Mouse (Mus musculus): ENCODE data around the gene Tbx2. TPM values are rescaled to one million over a fixed set of nuclear protein-coding genes. Genes with fewer than 3 reads are reported as not detected.

Tbx2 gene
- polyA plus RNA-seq, 1 experiment = 1.5 TPM

- no peaks in the 10 kb centered on the region for H3K36me3 ChIP-seq (ENCODE audit: control insufficient read depth, insufficient read depth)
- TF ChIP-seq CEBPB (IDR thresholded peaks at IDR 0.05; ENCODE audit: low read depth) (no peak), FOSL1 (IDR thresholded peaks at IDR 0.05; ENCODE audit: insufficient read depth, low read length, poor library complexity, severe bottlenecking) (no peak), MYOG (IDR thresholded peaks at IDR 0.05; ENCODE audit: control insufficient read depth, extremely low read depth, insufficient read length) (no peak), USF1 (IDR thresholded peaks at IDR 0.05; ENCODE audit: low read depth) (no peak), CTCF (IDR thresholded peaks at IDR 0.05; ENCODE audit: control insufficient read depth, insufficient read depth, insufficient read length) (no peak), MAX (IDR thresholded peaks at IDR 0.05) (no peak), MYOD1 (IDR thresholded peaks at IDR 0.05; ENCODE audit: control insufficient read depth, insufficient read length, low read depth) (no peak)
- H3K79me3 ChIP-seq (ENCODE audit: low read depth) = no peaks in the 10 kb centered on the region
- H3K79me2 ChIP-seq (ENCODE audit: control insufficient read depth, insufficient read depth) = no peaks in the 10 kb centered on the region
- no peak overlapping the region for H3ac ChIP-seq (ENCODE audit: control insufficient read depth, insufficient read length, low read depth)
- H3K4me3 ChIP-seq (ENCODE audit: insufficient read depth, poor library complexity, severe bottlenecking) = no peak overlapping the region
- peaks cover 11% of the 10 kb centered on the region for H3K27me3 ChIP-seq (ENCODE audit: control insufficient read depth, insufficient read depth, insufficient read length)
Observed at GRCm38 (mm10) chr11:85825031-85825430, 7.3 kb upstream of the Tbx2 start.

GRCm38 (mm10) chr11:85825823-85826222 is 6.5 kb upstream of the Tbx2 start:
- Histone ChIP-seq H3K27me3 (ENCODE audit: control insufficient read depth, insufficient read depth, insufficient read length) (peaks cover 13% of the 10 kb centered on the region), H3K79me2 (ENCODE audit: control insufficient read depth, insufficient read depth) (no peaks in the 10 kb centered on the region), H3K36me3 (ENCODE audit: control insufficient read depth, insufficient read depth) (no peaks in the 10 kb centered on the region), H3ac (ENCODE audit: control insufficient read depth, insufficient read length, low read depth) (no peak overlapping the region), H3K4me3 (ENCODE audit: insufficient read depth, poor library complexity, severe bottlenecking) (no peak overlapping the region), H3K79me3 (ENCODE audit: low read depth) (no peaks in the 10 kb centered on the region)
- TF ChIP-seq MYOG (IDR thresholded peaks at IDR 0.05; ENCODE audit: control insufficient read depth, extremely low read depth, insufficient read length) (no peak), MAX (IDR thresholded peaks at IDR 0.05) (no peak), CEBPB (IDR thresholded peaks at IDR 0.05; ENCODE audit: low read depth) (no peak), MYOD1 (IDR thresholded peaks at IDR 0.05; ENCODE audit: control insufficient read depth, insufficient read length, low read depth) (no peak), FOSL1 (IDR thresholded peaks at IDR 0.05; ENCODE audit: insufficient read depth, low read length, poor library complexity, severe bottlenecking) (no peak), CTCF (IDR thresholded peaks at IDR 0.05; ENCODE audit: control insufficient read depth, insufficient read depth, insufficient read length) (no peak), USF1 (IDR thresholded peaks at IDR 0.05; ENCODE audit: low read depth) (no peak)

- H3K79me2 ChIP-seq (ENCODE audit: control insufficient read depth, insufficient read depth) = no peaks in the 10 kb centered on the region
- TF ChIP-seq MYOG (IDR thresholded peaks at IDR 0.05; ENCODE audit: control insufficient read depth, extremely low read depth, insufficient read length) (no peak), CTCF (IDR thresholded peaks at IDR 0.05; ENCODE audit: control insufficient read depth, insufficient read depth, insufficient read length) (no peak), USF1 (IDR thresholded peaks at IDR 0.05; ENCODE audit: low read depth) (no peak), MAX (IDR thresholded peaks at IDR 0.05) (no peak), MYOD1 (IDR thresholded peaks at IDR 0.05; ENCODE audit: control insufficient read depth, insufficient read length, low read depth) (no peak), CEBPB (IDR thresholded peaks at IDR 0.05; ENCODE audit: low read depth) (no peak), FOSL1 (IDR thresholded peaks at IDR 0.05; ENCODE audit: insufficient read depth, low read length, poor library complexity, severe bottlenecking) (no peak)
- no peaks in the 10 kb centered on the region for H3K79me3 ChIP-seq (ENCODE audit: low read depth)
- H3K4me3 ChIP-seq (ENCODE audit: insufficient read depth, poor library complexity, severe bottlenecking) = no peak overlapping the region
- H3K36me3 ChIP-seq (ENCODE audit: control insufficient read depth, insufficient read depth) = no peaks in the 10 kb centered on the region
- no peak overlapping the region for H3ac ChIP-seq (ENCODE audit: control insufficient read depth, insufficient read length, low read depth)
- H3K27me3 ChIP-seq (ENCODE audit: control insufficient read depth, insufficient read depth, insufficient read length) = peaks cover 22% of the 10 kb centered on the region
Observed at GRCm38 (mm10) chr11:85827342-85827741, 5.0 kb upstream of the Tbx2 start.

GRCm38 (mm10) chr11:85828691-85829519 is 3.4 kb upstream of the Tbx2 start:
- peaks cover 22% of the 10 kb centered on the region for H3K27me3 ChIP-seq (ENCODE audit: control insufficient read depth, insufficient read depth, insufficient read length)
- no peak overlapping the region for H3ac ChIP-seq (ENCODE audit: control insufficient read depth, insufficient read length, low read depth)
- no peaks in the 10 kb centered on the region for H3K79me3 ChIP-seq (ENCODE audit: low read depth)
- TF ChIP-seq USF1 (IDR thresholded peaks at IDR 0.05; ENCODE audit: low read depth) (no peak), MYOG (IDR thresholded peaks at IDR 0.05; ENCODE audit: control insufficient read depth, extremely low read depth, insufficient read length) (no peak), CEBPB (IDR thresholded peaks at IDR 0.05; ENCODE audit: low read depth) (no peak), FOSL1 (IDR thresholded peaks at IDR 0.05; ENCODE audit: insufficient read depth, low read length, poor library complexity, severe bottlenecking) (no peak), CTCF (IDR thresholded peaks at IDR 0.05; ENCODE audit: control insufficient read depth, insufficient read depth, insufficient read length) (no peak), MAX (IDR thresholded peaks at IDR 0.05) (no peak)
- H3K79me2 ChIP-seq (ENCODE audit: control insufficient read depth, insufficient read depth) = no peaks in the 10 kb centered on the region
- no peak overlapping the region for H3K4me3 ChIP-seq (ENCODE audit: insufficient read depth, poor library complexity, severe bottlenecking)
- H3K36me3 ChIP-seq (ENCODE audit: control insufficient read depth, insufficient read depth) = no peaks in the 10 kb centered on the region

GRCm38 (mm10) chr11:85829520-85830440 is 2.6 kb upstream of the Tbx2 start:
- no peak overlapping the region for H3K4me3 ChIP-seq (ENCODE audit: insufficient read depth, poor library complexity, severe bottlenecking)
- TF ChIP-seq FOSL1 (IDR thresholded peaks at IDR 0.05; ENCODE audit: insufficient read depth, low read length, poor library complexity, severe bottlenecking) (no peak), MAX (IDR thresholded peaks at IDR 0.05) (no peak), MYOD1 (IDR thresholded peaks at IDR 0.05; ENCODE audit: control insufficient read depth, insufficient read length, low read depth) (no peak)
- no peaks in the 10 kb centered on the region for H3K79me2 ChIP-seq (ENCODE audit: control insufficient read depth, insufficient read depth)
- peaks cover 22% of the 10 kb centered on the region for H3K27me3 ChIP-seq (ENCODE audit: control insufficient read depth, insufficient read depth, insufficient read length)
- no peaks in the 10 kb centered on the region for H3K36me3 ChIP-seq (ENCODE audit: control insufficient read depth, insufficient read depth)
- H3ac ChIP-seq (ENCODE audit: control insufficient read depth, insufficient read length, low read depth) = no peak overlapping the region
- no peaks in the 10 kb centered on the region for H3K79me3 ChIP-seq (ENCODE audit: low read depth)
